Mouse (Mus musculus): Measurements from ENCODE around the gene Olfr1337.
"Not testable (repeated sequence)": the region's sequence is repeated elsewhere in the genome, so short reads cannot be mapped to it uniquely, and the experiment has no call there.

Olfr1337 gene

GRCm38 (mm10) chr4:118782486-118782885 lies at the start of gene Olfr1337:
Gene Olfr1337 (minus strand): TSS chr4:118782586.
- DNase-seq (ENCODE audit: low spot score), result no peak

GRCm38 (mm10) chr4:118818921-118819320 lies 36.5 kb upstream of the Olfr1337 start:
- DNase-seq (ENCODE audit: low spot score), result no peak

- no peak for DNase-seq (ENCODE audit: low spot score)
Observed at GRCm38 (mm10) chr4:118809844-118810243, 27.5 kb upstream of the Olfr1337 start, which contains the start of gene Olfr1335. Gene Olfr1335 (minus strand): TSS chr4:118809944.

GRCm38 (mm10) chr4:118792796-118793195 lies 10.4 kb upstream of the Olfr1337 start:
- not testable (repeated sequence) for DNase-seq (ENCODE audit: low spot score)

- no peak for DNase-seq (ENCODE audit: low spot score)
Observed at GRCm38 (mm10) chr4:118758637-118759036, 23.7 kb downstream of the Olfr1337 start, which contains the start of gene Olfr1338. Gene Olfr1338 (minus strand): TSS chr4:118758737.

GRCm38 (mm10) chr4:118741881-118742280 lies 40.5 kb downstream of the Olfr1337 start:
- no peak for DNase-seq (ENCODE audit: low spot score)

GRCm38 (mm10) chr4:118740988-118741698 lies 41.2 kb downstream of the Olfr1337 start:
- no peak for DNase-seq (ENCODE audit: low spot score)

GRCm38 (mm10) chr4:118739574-118739973 lies 42.8 kb downstream of the Olfr1337 start:
- no peak for DNase-seq (ENCODE audit: low spot score)

- DNase-seq (ENCODE audit: low spot score), result no peak
Observed at GRCm38 (mm10) chr4:118731875-118732274, 50.5 kb downstream of the Olfr1337 start, which contains the start of gene Olfr1339. Gene Olfr1339 (plus strand): TSS chr4:118732175.

All from left cerebral cortex, adult 11 months (tissue).